Mouse (Mus musculus): Measurements from ENCODE around the gene Trappc3. TPM values are rescaled to one million over a fixed set of nuclear protein-coding genes. Genes with fewer than 3 reads are reported as not detected.

The Trappc3 gene
- polyA plus RNA-seq, 1 experiment = 59.6 TPM

DNA sequence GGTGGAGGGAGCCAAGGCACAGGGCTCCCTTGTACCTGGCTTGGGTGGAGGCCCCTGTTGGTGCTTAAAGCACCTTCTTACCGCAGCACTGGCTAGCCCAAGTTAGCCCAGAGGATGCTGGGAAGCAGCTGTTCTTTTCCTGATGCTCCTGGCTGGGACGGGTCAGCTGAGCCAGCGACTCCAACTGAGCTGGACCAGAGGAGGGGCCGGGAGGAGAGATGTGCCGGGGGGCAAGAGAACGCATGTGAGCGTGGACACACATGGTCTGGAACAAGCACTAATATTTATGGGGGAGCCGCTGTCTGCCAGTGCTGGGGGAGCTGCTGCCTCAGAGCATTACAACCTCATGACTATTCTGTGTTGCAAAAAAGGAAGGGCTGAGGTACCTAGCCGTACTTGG lies 16.8 kb downstream of the Trappc3 start:
- no peak for DNase-seq (ENCODE audit: low read depth)

DNA sequence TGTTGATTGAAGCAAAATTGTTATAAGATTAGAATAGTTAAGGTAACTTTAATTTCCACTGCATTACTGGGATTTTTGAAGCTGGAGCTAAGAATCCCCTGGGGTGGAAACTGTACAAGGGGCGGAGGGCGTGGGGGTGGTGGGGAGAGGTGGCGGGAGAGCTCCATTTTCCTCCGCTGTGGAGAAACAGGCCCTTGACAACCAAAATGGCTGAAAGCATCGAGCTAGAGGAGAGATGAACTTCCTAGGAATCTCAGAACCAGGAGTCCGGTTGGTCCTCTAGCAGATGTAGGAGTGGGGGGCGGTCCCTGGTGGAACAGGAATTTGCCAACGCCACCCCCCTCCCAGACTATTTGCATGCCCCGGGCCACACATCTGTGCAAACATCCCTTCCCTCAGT lies 19.6 kb downstream of the Trappc3 start:
- no peak for DNase-seq (ENCODE audit: low read depth)

DNA sequence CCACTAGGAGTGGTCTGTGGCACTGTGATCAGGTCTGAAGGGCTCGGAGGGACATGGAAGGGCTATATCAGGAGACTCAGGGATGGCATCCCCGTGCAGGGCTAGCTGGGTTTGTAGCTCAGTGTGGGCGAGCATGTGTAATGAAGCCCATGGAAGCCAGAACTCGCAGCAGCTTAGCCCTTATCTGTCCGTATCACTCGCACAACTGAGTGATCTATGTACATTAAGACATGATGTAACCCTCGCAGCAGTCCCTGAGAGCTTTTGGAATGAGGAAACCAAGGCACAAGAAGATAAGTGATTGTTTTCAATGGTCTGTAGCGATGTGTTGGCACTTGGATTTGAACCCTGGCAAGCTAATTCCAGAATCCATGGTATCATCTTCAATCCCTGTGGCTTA lies 21.5 kb downstream of the Trappc3 start:
- no peak for DNase-seq (ENCODE audit: low read depth)

DNA sequence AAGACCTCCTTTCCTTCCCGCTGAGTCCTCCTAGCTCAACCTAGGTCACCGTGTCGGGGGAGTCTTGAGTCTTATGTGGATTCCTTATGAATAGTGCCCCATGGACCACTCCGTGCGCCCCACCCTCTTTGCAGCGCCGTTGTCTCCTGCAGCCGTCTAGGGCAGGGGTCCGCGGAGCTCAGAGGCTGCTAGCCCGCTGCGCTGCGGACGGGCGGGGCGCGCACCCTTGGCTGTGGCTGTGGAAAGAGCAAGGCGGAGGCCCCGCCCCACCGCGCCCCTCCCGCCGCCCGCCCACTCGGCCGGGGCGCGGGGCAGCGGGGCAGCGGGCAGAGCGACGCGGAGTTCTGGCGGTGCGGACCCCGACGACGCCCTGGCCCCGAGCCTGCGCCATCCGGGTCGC lies 24.4 kb downstream of the Trappc3 start, which contains the start of gene Col8a2:
TSS of gene Col8a2 (plus strand) at position 302 of the 400 bp plus-strand sequence.
- DNase-seq (ENCODE audit: low read depth) = no peak

DNA sequence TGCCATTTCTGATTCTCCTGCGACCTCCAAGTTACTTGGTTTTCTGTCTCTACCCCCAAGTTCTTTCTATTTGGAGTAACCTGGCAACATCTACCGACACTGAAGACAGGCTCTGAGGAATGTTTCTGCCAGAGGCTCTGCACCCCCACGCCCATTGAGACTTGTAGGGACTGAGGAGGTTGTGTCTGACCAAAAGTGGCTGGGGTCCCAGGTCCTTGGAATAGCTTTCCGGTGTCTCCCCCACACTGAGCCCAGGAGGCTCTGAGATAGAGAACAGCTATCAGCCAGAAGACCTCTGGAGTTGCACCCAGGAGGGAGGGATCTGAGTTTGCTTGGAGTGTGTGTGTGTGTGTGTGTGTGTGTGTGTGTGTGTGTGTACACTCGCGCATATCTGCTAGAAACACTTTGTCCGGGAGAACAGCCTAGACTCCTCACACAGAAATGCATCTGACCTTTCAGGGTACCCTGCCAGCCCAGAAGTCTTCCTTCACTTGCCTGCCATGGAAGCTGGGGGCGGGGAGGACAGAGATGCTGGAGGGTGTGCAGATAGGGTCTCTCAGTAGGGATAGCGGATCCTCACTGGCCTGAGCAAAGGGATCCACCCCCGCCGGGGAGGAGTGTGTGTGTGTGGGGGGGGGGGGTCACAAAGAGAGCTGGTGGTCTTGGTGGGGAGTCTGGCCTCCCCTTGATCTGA lies 25.3 kb downstream of the Trappc3 start:
- DNase-seq (ENCODE audit: low read depth) = no peak

DNA sequence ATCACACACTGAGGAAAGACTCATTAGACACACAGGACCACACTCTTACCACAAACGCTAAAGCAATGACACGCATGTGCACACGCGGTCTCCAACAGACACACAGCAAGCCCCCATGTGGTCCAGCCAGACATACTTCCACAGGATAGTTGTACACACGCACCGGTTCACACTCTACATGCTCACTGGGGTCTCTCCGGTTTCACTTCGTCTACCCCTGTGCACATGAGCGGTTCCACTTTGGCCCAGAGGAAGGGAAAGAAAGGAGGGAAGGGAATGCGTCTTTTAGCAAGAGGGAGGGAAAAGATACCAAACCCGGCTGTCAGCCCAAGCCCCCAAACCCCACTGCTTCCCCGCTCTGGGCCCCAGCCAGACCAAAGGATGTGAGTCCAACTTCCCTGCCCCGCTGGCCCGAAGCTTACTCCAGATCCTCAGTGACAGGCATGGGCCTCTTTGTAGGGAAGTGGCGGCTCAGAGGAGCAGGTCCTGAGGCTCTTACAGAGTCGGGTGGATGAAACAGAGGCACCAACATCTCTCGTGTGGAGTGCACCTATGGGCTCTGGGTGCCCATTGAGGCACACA lies 26.1 kb downstream of the Trappc3 start:
- DNase-seq (ENCODE audit: low read depth) = no peak

DNA sequence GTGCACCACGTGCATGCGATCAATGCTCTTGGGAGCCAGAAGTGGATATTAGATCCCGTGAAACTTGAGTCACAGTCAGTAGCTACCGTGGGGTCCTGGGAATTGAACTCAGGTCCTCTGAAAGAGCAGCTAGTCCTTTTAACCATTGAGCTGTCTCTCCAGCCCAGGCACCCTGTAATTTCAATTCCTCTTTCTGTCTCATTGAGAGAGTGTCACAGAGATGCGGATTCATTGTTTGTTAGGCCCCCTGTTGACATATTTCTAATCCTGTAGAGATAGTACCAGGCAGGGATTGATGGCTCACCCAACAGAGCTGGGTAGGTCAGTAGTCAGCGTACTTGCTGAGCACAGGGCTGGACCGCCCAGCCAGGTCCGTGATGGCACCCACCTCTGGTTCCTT lies 28.2 kb downstream of the Trappc3 start:
- DNase-seq (ENCODE audit: low read depth) = no peak

DNA sequence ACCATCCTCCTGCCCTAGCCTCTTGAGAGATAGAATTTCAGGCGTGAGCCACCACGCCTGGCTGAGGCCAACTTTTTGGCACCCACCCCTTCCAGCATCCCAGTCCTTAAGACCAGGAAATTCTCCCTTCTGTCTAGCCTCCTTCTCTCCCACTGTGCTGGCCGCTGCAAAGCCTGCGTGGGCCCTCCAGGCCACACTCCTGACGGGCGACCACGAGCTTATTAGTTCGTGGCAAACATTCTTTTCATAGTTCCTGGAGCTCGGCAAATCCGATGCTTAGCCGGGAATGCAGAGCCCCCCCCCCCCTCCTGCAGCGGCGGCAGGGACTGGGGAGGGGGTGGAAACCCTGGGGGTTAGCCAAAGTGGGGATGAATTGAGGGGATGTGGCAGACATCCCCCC lies 29.1 kb downstream of the Trappc3 start:
- DNase-seq (ENCODE audit: low read depth) = no peak

DNA sequence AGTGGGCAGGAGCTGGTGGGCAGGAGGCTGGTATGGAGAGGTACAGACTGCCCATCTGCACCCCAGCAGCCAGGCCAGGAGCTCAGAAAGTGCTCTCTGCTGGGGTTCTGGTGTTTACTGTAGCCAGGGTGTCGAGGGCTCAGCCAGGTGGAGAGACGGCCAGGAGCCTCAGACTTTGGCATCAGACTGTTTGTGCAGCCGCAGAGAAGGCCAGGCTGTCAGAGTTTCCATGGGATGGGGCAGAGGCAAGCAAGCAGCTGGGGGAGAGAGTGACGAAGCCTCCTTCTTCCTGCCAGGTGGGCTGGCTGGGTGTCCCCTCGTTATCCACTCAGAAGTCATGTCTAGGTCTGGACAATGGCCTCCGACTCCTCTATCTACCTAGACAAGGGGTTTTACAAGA lies 33.0 kb downstream of the Trappc3 start:
- DNase-seq (ENCODE audit: low read depth) = no peak

DNA sequence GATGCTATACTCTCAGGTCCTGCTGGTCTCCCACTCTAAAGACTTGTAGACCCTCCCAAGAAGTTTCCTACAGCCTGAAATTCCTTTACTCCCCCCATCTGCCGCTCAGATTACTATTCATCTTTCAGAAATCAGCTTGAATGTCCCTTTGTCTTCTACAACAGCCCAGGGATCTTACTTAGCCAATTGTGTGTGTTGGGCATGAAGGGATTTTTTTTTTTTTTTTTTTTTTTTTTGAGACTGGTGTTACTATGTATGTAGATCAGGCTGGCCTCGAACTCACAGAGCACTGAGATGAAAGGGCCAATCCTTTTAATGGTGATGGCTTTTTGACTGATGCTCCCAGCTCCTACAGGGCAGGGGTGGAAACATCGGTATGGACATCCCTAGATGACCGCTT lies 33.8 kb downstream of the Trappc3 start:
- DNase-seq (ENCODE audit: low read depth) = no peak

DNA sequence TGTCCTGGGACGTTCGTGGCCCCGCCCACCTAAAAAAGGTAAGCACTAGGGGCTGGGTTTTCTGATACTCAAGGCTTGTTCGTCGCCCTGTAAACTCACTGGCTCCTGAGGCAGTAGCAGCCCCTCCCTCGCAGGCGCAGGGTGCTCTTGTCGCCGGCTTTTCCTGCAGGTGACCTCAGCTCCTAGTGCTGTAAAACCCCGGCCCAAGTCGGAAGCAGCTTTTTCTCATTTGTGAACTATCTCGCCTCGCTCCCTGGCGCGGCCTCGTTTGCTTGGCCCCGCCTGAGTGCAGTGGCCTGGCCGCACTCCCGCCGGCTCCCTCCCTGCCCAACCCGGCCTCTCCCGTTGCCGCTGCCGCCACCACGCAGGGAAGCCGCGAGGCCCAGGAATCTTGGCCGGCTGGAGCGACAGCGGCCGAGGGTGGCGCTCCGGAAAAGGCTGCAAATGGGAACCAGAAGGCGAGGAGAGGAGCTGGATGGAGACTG lies 34.5 kb downstream of the Trappc3 start:
- no peak for DNase-seq (ENCODE audit: low read depth)

DNA sequence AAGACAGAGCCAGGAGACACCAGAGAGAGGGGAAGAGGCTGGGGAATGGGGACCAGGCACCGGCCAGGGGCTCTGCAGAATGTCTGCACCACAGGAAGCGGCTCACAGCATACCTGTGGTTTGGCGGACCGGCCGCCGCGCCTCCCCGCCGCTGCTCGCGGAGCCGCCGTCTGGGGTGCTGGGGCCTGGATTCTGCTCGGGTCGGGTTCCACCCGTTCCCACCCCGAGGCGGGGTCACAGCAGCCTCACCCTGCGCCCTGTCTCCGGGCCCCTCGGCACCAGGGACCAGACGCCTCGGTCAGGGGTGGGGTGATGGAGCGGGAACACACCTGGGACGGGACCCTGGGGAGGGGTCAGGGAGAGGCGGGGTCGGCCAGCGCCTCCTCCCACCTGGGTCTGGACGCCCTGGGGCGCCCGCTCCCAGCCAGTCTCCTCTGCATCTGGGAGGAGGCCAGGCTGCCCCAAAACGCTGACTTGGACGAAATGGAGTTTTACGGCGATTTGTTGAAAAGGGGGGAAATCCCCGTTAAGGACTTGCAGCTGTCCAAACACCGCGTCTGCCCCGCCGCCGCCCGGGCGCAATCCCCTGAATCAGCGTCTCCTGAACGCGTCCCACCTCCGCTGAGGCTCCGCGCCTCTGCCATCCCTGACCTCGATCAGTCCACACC lies 38.9 kb downstream of the Trappc3 start:
- no peak for DNase-seq (ENCODE audit: low read depth)

DNA sequence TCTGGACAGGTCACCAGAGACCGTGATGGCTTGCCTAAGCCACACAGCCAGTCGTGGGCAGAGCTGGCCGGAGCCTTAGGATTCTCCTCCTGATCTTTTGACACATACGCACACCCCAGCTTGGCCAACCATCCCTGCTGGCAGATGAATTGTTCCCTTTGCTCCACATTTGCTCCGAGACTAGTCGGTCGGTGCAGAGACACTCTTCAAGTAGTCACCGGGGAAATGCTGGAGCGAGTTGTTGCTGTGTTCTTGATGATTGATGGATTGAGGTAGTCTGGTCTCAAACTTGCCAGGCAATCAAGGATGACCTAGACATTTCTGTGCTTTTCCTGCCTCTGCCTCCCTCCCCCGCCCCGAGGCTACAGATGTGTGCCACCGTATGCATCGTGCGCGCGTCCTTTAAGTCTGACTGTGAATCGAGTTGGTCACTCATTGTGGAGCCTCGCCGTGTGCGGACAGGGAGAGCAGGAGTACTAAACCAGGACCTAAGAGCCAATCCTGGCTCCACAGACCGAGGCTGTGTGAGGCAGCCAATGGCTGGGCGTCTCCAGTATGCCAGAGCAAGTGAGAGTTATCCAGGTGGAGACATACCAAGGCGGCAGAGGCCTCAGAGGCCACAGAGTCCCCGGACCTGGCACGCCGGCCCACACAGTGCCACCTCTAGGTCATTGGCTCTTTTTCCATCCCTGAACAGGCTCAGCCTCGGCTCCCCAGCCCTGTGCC lies 39.6 kb downstream of the Trappc3 start:
- no peak for DNase-seq (ENCODE audit: low read depth)

DNA sequence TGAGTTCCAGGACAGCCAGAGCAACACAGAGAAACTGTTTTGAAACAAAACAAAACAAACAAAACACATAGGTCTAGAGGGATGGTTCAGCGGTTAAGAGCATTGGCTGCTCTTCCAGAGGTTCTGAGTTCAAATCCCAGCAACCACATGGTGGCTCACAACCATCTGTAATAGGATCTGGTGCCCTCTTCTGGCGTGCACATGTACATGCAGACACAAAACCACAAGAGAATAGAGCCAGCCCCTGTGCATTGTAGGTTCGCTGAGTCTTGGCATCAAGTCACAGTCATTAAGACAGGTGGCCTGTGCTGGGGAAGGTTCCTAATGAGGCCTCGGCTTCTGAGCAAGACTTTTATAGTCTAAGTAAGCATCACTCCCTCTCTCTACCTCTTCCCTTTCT lies 41.8 kb downstream of the Trappc3 start:
- DNase-seq (ENCODE audit: low read depth) = no peak

DNA sequence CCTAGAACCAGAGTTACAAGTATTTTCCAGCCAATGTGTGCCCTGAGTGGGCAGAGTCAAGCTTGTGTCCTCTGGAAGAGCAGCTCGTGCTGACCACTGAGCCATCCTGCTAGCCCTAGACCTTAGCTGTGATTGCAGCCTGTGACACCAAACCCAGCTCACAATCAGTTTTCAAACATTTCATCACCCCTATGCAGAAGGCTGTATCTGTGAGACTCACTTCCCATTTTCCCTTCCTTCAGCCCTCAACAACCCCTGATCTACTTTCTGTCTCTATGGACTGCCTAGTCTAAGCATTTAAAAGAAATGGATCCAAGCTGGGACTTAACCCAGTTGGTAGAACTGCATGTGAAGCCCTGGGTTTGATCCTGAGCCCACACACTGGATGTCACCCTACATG lies 43.3 kb downstream of the Trappc3 start:
- no peak for DNase-seq (ENCODE audit: low read depth)

DNA sequence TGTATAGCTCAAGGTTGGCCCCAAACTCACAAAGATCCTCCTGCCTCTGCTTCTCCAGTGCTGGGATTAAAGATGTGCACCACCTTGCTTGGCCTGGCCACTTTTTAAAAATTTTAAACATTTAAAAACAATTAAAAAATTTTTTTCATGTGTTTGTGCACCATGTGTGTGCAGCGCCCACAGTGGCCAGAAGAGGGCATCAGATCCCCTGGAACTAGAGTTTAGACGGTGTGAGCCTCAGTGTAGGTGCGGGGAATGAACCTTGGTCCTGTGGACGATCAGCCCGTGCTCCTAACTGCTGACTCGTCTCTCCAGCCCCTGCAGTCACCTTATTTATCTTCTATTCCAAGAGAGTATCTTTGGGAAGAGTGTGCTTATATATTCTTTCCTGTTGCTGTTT lies 43.9 kb downstream of the Trappc3 start:
- DNase-seq (ENCODE audit: low read depth) = no peak

DNA sequence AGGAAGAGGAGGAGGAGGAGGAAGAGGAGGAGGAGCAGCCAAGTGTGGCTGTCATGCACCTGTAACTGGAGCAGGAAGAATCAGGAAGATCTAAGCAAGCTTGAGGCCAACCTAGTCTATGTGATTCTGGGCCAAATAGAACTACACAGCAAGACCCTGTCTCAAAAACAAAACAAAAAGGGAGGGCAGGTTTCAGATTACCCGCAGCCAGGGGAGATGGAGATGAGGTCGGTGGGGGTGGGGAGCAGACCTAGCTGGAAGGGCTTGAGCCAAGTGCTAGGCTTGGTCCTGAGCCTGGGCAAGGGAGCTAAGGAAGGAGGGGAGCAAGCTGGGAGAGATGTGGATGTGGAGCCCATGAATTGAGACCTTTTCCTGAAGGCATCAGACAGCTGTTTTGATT lies 44.7 kb downstream of the Trappc3 start:
- DNase-seq (ENCODE audit: low read depth) = no peak

DNA sequence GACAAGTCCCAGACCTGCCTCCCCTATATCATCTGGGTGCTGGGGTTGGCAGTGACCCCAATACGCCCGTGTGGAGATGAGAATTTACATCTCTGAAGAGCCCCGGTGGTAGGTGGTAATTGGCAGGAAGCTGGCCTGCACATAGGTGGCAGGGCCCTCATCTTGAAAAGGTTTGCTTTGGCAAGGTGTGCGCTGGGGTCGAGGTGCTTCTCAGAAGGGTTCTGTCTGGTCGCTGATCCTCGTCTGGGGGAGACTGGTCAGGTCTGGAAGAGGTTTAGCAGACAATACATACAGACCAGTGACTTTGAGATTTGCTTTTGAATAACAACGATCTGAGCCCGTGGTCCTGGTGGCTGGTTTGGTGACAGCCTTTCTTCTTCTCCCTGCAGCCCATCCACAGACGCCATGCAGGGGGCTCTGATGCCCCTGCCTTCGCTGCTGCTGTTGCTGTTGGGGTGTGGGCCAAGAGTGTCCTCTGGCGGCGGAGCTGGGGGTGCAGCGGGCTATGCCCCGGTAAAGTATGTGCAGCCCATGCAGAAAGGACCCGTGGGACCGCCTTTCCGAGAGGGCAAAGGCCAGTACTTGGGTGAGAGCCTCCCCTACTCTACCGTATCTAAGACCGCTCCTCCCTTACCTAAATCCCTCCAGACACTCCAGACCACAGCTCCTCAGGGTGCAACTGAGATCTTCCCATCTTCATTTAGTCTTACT lies 47.2 kb downstream of the Trappc3 start:
- DNase-seq (ENCODE audit: low read depth) = no peak

DNA sequence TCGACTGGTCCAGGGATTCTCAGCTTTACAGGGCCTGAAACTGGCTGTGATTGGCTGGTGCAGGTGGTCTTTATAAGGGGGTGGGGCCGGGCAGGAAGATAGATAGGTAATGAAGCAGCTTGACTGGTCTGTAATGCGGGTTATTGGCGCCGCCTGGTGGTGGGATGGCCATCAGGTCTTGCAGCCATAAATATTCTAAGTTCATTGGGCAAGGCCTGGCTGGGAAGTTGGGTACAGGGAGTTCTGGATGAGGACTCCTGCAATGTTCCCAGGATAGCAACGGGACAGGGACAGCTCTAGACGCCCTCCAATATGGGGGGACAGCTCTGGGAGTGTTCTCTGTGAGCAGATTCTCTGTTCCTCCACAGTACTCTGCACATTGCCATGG lies 47.8 kb downstream of the Trappc3 start:
- no peak for DNase-seq (ENCODE audit: low read depth)

DNA sequence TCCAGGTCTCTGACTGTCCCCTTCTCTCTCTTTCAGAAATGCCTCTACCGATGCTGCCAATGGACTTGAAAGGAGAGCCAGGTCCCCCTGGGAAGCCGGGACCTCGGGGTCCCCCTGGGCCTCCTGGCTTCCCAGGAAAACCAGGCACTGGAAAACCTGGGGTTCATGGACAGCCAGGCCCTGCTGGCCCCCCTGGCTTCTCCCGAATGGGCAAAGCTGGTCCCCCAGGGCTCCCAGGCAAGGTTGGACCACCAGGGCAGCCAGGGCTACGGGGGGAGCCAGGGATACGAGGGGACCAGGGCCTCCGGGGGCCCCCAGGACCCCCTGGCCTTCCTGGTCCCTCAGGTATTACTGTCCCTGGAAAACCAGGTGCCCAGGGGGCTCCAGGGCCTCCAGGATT lies 48.2 kb downstream of the Trappc3 start:
- DNase-seq (ENCODE audit: low read depth) = no peak

DNA sequence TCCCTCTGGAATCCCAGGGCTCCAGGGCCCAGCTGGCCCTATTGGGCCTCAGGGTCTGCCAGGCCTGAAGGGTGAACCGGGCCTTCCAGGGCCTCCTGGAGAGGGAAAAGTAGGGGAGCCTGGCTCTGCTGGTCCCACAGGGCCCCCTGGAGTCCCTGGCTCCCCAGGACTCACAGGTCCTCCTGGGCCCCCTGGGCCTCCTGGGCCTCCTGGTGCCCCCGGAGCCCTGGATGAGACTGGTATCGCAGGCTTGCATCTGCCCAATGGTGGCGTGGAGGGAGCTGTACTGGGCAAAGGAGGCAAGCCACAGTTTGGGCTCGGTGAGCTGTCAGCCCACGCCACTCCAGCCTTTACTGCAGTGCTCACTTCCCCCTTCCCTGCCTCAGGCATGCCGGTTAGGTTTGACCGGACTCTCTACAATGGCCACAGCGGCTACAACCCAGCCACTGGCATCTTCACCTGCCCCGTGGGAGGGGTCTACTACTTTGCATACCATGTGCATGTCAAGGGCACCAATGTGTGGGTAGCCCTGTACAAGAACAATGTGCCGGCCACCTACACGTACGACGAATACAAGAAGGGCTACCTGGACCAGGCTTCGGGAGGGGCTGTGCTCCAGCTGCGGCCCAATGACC lies 49.6 kb downstream of the Trappc3 start:
- no peak for DNase-seq (ENCODE audit: low read depth)

All from gonadal fat pad, adult 2 months (tissue).